Mouse (Mus musculus) left cerebral cortex, adult 2 months (tissue): ENCODE results near the gene Sf3b6. TPM values are rescaled to one million over a fixed set of nuclear protein-coding genes. Genes with fewer than 3 reads are reported as not detected.
"Not testable (repeated sequence)": the region's sequence is repeated elsewhere in the genome, so short reads cannot be mapped to it uniquely, and the experiment has no call there.

Source experiments
- DNase-seq, 2 experiments: peaks; one replicate each; pipeline ENCODE4 v3.0.0; 2021 to 2022; ENCODE audit warnings: low spot score in 2 of 2, mixed read lengths in 1 of 2; ENCODE audit errors: extremely low spot score in 1 of 2
- H3K27ac ChIP-seq: fragments of 200-600 bp; 2 replicates; pipeline ENCODE4 v1.8.1; 2022
- H3K4me3 ChIP-seq: fragments of 200-600 bp; 2 replicates; pipeline ENCODE4 v1.8.1; 2022
- CTCF ChIP-seq: fragments of 200-600 bp; IDR thresholded peaks from 2 replicates; pipeline ENCODE4 v1.8.1; 2022; ENCODE audit warnings: antibody characterized with exemption, mild to moderate bottlenecking, moderate library complexity
- intact Hi-C: fragments of 180-260 bp; cut with DNase I; formaldehyde crosslinking; loops from one replicate; pipeline ENCODE4 v1.15.1; 2025
- total RNA-seq, 2 experiments: library from RNA; stranded (reverse); gene quantifications; 2 replicates each; pipeline ENCODE4 v1.2.3; 2021

The Sf3b6 gene
- total RNA-seq, 2 experiments from 2014 or later, result 75.5 to 85.2 TPM

DNA sequence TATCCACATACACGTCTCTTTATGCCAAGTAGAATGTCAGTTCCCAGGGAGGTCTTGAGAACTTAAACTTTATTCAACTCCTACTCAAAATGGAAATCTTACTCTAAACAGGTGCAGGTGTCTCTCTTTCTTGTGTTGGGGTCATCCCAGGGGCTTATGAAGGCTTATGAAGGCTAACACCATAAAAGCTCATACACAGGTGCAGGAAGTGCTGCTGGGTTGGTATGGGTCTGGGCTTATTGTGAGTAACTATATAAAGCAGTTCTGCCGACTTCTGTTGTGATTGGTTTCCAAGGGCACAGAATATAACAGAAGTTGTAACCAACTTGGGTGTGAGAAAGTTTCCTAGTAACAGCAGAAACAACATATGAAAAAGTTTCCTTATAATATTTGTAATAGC is 32.9 kb upstream of the Sf3b6 start:
- intact Hi-C loops, result no loop called here
- no peak for TF ChIP-seq CTCF
- Histone ChIP-seq H3K27ac (no peak overlapping the region), H3K4me3 (no peak overlapping the region)
- no peak for DNase-seq

GRCm38 (mm10) chr12:4788128-4788527 is 29.2 kb upstream of the Sf3b6 start:
- intact Hi-C loops, H3K4me3 ChIP-seq, H3K27ac ChIP-seq, DNase-seq: not testable (repeated sequence)

- peak; percentile 44 for TF ChIP-seq CTCF
- Histone ChIP-seq H3K4me3 (no peak overlapping the region), H3K27ac (no peak overlapping the region)
- intact Hi-C loops, result no loop called here
- DNase-seq, result peak in 1 of 2 experiments; percentile 29
Measured at GRCm38 (mm10) chr12:4793718-4794117, 23.6 kb upstream of the Sf3b6 start.

GRCm38 (mm10) chr12:4797471-4797870 is 19.9 kb upstream of the Sf3b6 start:
- H3K4me3 ChIP-seq, DNase-seq, H3K27ac ChIP-seq, intact Hi-C loops: not testable (repeated sequence)

DNA sequence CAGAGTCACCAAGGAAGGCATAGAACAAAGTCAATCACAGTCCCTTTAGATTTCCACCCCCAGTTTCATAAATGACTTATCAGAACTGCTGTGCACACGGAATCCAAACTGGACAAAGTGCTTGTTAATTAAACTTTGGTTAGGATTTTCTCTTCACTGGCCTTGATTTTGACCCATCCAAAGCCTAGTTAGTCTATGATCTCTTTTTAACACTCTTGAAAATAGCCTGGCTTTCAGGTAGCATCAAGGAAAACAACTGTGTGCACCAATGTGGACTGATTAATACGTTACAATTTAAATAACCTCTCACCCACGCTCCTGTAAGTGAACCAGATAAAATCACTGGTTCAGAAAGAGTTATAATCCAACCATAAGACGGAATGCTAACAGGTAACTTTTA is 6.3 kb upstream of the Sf3b6 start:
- H3K27ac ChIP-seq, result no peak overlapping the region
- no peak for DNase-seq
- H3K4me3 ChIP-seq, result no peak overlapping the region
- no peak for TF ChIP-seq CTCF
- intact Hi-C loops, result no loop called here

DNA sequence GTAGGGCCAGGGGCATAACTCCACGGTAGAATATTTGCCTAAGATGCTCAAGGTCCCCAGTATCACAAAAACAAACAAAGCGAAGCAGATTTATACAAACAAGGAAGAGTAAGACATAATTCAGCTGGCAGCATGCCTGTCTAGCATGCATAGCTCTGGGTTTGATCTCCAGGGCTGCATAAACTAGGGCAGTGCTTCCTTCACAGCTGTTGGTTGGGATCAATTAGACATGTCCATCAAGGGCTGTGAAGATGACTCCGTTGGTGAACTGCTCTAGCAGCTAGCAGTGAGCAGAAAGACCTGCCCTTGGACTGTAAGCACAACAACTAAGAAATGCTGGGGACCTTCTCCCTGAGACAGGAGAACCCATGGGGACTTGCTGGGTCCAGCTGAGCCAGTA is 5.6 kb upstream of the Sf3b6 start:
- H3K4me3 ChIP-seq, result no peak overlapping the region
- TF ChIP-seq CTCF, result no peak
- H3K27ac ChIP-seq, result no peak overlapping the region
- intact Hi-C loops, result no loop called here
- DNase-seq, result no peak

GRCm38 (mm10) chr12:4813636-4814035 is 3.7 kb upstream of the Sf3b6 start:
- no peak for TF ChIP-seq CTCF
- Histone ChIP-seq H3K4me3 (no peak overlapping the region), H3K27ac (no peak overlapping the region)
- intact Hi-C loops, result no loop called here
- no peak for DNase-seq

DNA sequence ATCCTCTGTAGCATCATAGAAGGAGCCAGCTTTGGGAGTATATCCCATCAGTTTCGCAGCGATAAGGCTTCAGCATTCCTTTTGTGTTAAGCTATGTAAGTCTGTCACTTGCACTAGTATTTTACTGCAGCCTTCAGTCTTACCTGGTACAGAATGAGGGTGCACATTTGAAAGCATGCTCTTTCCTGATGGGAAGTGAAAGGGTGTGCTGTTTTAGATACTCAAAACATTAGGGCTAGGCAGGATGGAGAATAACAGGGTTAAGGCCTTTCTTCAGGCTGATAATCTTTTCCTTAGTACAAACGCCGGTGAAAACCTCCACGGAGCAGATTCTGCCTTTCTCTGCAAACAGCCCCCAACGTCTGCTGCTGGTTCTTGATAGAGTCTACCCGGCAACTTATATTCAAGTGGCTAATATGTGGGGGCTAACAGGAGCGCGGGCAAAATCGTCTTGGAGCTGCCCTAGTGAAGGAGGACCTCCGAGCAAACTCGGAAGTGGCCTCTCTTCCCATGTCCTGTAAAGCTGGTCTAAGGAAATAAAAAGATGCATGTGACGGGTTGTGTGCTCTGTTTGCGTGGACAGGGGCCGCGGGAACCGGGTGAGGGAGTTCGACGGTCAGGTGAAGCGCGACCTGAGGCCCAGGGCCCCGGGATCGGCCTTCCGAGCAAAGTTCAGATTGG is 524 bp upstream of the Sf3b6 start:
- TF ChIP-seq CTCF, result no peak
- Histone ChIP-seq H3K4me3 (peak overlapping the region; percentile 88), H3K27ac (peak overlapping the region; percentile 81)
- no peak for DNase-seq
- intact Hi-C loops, result loop anchor here (2.0 kb wide), 2 partner anchors 48 to 100 kb away; partner anchors contain the start of genes Atad2b, Fam228b and Pfn4

DNA sequence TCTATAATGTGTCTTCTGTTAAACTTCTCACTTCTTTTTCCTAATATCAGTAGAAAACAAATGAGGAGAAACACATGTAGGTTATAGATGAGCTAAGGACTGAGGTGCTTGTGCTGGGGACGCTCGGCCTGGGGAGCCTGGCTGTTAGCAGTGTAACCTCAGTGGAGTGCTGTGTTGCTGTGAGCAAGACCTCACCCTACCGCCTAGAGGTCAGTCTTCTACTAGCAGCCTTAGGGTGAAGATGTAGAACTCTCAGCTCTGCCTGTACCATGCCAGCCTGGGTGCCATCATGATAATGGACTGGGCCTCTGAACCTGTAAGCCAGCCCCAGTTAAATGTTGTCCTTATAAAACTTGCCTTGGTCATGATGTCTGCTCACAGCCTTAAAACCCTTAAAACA is 9.9 kb downstream of the Sf3b6 start:
- no peak for TF ChIP-seq CTCF
- no peak for DNase-seq
- intact Hi-C loops, result no loop called here
- Histone ChIP-seq H3K4me3 (no peak overlapping the region), H3K27ac (no peak overlapping the region)

DNA sequence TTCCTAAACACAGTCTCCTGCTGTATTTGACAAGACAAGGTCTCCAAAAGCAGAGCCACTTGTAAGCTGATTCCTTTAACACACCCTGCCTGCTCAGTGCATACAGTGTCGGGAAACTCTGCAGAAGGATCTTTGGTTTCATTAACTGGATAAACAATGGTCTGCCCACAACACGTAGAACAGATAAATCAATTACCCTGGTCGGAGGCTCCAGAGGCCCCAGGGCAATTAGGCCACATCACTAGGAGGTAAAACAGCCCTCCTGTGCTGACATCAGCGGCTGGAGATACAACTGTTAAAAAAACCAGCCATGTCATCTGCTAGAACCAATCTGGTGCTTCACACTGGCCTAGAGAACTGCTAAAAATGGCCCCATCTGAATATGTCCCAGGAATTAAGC is 19.6 kb downstream of the Sf3b6 start:
- TF ChIP-seq CTCF, result no peak
- Histone ChIP-seq H3K4me3 (no peak overlapping the region), H3K27ac (no peak overlapping the region)
- intact Hi-C loops, result no loop called here
- DNase-seq, result no peak

DNA sequence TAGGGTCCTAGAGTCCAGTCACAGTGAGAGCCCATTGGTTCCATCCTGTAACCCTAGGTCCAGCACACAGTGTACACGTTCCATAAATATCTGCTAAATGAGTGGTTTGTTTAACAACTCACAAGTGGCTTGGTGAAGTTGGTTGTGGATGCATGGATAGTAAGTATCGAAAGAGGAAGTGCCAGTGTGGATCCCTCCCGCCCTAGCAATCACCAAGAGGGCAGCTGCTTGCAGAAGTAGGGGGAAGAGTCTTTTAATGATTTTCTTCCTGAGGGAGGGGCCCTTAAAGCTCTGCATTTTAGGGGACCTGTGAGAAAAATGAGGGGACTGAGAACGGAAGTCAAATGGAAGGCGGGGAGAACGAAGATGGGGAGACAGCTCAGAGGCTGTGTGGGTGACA is 22.7 kb downstream of the Sf3b6 start:
- H3K4me3 ChIP-seq, result no peak overlapping the region; the same call in 1 of the 2 replicates
- intact Hi-C loops, result loop anchor here (2.0 to 5.0 kb wide), 2 partner anchors 21 to 67 kb away; partner anchors contain the start of gene Ubxn2a
- no peak for TF ChIP-seq CTCF
- H3K27ac ChIP-seq, result no peak overlapping the region
- no peak for DNase-seq

GRCm38 (mm10) chr12:4840741-4841140 is 23.4 kb downstream of the Sf3b6 start:
- intact Hi-C loops, result loop anchor here (2.0 to 5.0 kb wide), 2 partner anchors 22 to 67 kb away; partner anchors contain the start of gene Ubxn2a
- no peak for DNase-seq
- peak overlapping the region; percentile 64 for H3K27ac ChIP-seq
- peak overlapping the region; percentile 71 for H3K4me3 ChIP-seq
- no peak for TF ChIP-seq CTCF

DNA sequence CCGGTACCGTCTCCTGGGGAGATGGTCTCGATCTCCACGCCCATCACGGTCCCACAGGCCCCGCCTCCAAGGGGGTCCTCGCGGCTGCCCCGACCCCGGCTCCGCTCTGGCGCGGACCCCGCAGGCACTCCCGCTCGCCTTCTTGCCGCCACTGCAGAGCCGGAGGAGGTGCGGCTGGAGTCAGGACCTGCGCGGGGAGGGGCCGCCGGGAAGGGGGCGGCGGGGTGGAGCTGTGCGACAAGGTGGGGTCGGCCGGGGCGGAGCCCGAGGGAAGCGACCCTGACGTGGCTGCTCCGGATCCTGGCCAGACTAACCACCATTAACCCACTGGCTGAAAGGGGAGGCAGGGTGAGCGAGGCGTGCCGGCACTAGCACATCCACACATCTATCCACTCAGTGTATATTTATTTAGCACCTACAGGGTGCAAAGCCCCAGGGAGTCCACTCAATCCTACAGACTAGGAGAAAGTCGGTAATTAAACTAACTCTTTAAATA is 24.1 kb downstream of the Sf3b6 start, which contains the start of gene Fkbp1b:
Gene Fkbp1b (minus strand): TSS at position 200 of the 496 bp plus-strand sequence.
- Histone ChIP-seq H3K27ac (peak within 1 kb of the TSS; percentile 64), H3K4me3 (peak within 1 kb of the TSS; percentile 71)
- intact Hi-C loops, result loop anchor here (2.0 to 5.0 kb wide), 2 partner anchors 23 to 66 kb away; partner anchors contain the start of gene Ubxn2a
- DNase-seq, result peak; percentile 55 to 56
- no peak for TF ChIP-seq CTCF
